Mouse (Mus musculus) embryonic fibroblast, embryonic 13.5 days (primary cell): ENCODE data around the gene Ppm1h.

Experiments
- CTCF ChIP-seq: IDR thresholded peaks from 2 replicates; pipeline ENCODE4 v1.5.1; 2011; ENCODE audit warnings: mild to moderate bottlenecking, control low read depth, low read length, moderate library complexity, borderline replicate concordance; ENCODE audit not compliant: insufficient read depth
- POLR2A ChIP-seq: IDR thresholded peaks from 2 replicates; pipeline ENCODE4 v1.6.1; 2011; ENCODE audit warnings: low read depth, mild to moderate bottlenecking, control low read depth, low read length, moderate library complexity

DNA sequence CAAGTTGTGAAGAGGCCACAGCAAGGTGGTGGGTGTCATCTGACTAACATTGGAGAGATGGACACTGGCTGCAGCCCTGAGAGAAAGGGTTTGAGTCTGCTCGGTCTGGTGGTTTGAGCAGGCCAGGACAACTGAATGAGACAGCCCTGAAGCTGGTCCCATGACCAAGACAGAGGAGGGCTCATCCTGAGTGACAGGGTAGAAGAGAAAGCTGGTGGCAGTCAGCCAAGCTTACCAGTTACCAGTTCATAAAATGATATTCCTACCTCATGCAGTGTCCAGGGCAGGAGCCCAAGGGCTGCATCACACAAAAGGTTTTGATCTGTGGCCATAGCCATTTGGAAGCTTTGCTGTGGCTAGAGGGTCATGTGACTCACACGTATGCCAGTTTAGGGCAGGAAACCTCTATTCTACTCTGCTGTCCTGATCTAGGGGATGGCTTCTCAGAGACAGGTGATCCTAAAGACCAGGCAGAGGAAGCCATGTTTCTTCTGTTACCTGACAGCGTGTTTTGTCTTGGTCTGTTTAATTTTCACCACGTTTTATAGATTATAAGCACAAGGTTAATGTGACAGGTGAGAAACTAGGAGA, 69.9 kb downstream of the Ppm1h start:
- no peak for TF ChIP-seq CTCF
- TF ChIP-seq POLR2A: no peak
